Mouse (Mus musculus) cerebellum, adult 2 months (tissue): ENCODE measurements at regions not wholly inside any gene's neighbourhood (a gene's known extent, or its start where the extent isn't known, plus 50 kb on each side); places are given as distances from the start of the nearest gene placed in this dataset.

ENCODE experiments used
- DNase-seq, 2 experiments: peaks; one replicate each; pipeline ENCODE4 v3.0.0; 2021
- H3K27ac ChIP-seq: fragments of 200-500 bp; 2 replicates; pipeline ENCODE4 v1.5.1; 2012; ENCODE audit warnings: low read length, control low read depth, inconsistent platforms; ENCODE audit not compliant: insufficient read depth
- H3K27me3 ChIP-seq: fragments of 200-500 bp; 2 replicates; pipeline ENCODE4 v1.6.1; 2012; ENCODE audit warnings: inconsistent platforms, mild to moderate bottlenecking, low read length, moderate library complexity; ENCODE audit not compliant: control insufficient read depth, insufficient read depth
- H3K4me1 ChIP-seq: fragments of 200-500 bp; 2 replicates; pipeline ENCODE4 v1.6.1; 2011; ENCODE audit warnings: low read length; ENCODE audit not compliant: control insufficient read depth, insufficient read depth
- H3K4me3 ChIP-seq: fragments of 200-500 bp; replicated peaks from 2 replicates; pipeline ENCODE3; 2011; ENCODE audit warnings: mild to moderate bottlenecking, low read depth, low read length, control low read depth; ENCODE audit not compliant: insufficient read depth
- CTCF ChIP-seq: fragments of 200-500 bp; IDR thresholded peaks from 2 replicates; pipeline ENCODE4 v1.5.1; 2011; ENCODE audit warnings: low read depth, mild to moderate bottlenecking, control low read depth, low read length, moderate library complexity, borderline replicate concordance; ENCODE audit not compliant: insufficient read depth
- POLR2A ChIP-seq: fragments of 200-500 bp; IDR thresholded peaks from 2 replicates; pipeline ENCODE4 v1.6.1; 2011; ENCODE audit warnings: low read length, control low read depth, borderline replicate concordance; ENCODE audit not compliant: insufficient read depth
- WGBS: fragments of 180-500 bp; shearing (Covaris S2); methylation state at CpG from one replicate; pipeline ENCODE4 v1.1.7; 2018; 5-methylcytosine and 5-hydroxymethylcytosine counted together

DNA sequence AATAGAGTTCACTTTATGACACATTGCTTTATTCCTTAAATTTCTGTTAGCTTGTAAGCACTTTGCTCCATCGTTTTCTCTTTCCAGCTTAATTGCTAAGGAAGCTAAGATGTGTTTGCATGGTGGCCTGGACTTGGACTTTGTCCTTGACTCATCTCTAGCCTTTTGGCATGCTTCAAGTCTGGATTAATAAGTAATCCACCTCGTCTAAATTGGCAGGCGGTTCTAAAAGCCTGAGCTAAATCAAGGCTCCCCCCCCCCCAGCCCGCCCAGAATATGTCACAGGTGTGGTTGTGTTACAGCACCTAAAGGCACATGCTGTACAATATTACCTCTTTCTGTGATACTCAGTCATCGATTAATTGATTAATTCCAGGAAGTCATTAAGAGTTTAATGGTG lies 94.7 kb upstream of the Slc13a1 start:
- Histone ChIP-seq H3K27ac (no peak overlapping the region), H3K27me3 (no peaks in the 10 kb centered on the region), H3K4me3 (no peak overlapping the region), H3K4me1 (no peaks in the 10 kb centered on the region)
- TF ChIP-seq CTCF (no peak), POLR2A (no peak)
- DNase-seq: no peak
- WGBS: 72% methylated on average over 5 of the region's 5 CpGs

DNA sequence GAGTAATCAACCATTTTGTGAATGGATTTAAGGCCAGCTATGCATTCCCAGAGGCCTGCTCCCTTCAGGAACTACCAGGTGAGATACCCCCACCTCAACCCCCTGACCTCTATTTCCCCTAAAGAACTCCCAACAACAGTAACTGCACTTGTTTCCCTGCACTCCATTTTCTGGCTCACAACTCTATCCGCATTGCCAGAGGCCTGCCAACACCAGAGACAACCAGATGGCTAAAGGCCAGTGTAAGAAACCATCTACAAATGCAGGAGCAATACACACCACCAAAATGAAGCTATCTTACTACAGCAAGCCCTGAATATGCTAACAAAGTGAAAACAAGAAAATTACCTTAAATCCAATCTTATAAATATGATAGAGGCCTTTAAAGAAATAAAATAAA lies 77.7 kb upstream of the Slc13a1 start:
- TF ChIP-seq POLR2A: no peak
- TF ChIP-seq CTCF: no peak
- H3K4me3 ChIP-seq: no peak overlapping the region
- 4% methylated on average over 1 of the region's 1 CpGs for WGBS
- no peak overlapping the region for H3K27ac ChIP-seq
- no peaks in the 10 kb centered on the region for H3K27me3 ChIP-seq
- peak; percentile 68 to 88 for DNase-seq
- H3K4me1 ChIP-seq: no peaks in the 10 kb centered on the region

DNA sequence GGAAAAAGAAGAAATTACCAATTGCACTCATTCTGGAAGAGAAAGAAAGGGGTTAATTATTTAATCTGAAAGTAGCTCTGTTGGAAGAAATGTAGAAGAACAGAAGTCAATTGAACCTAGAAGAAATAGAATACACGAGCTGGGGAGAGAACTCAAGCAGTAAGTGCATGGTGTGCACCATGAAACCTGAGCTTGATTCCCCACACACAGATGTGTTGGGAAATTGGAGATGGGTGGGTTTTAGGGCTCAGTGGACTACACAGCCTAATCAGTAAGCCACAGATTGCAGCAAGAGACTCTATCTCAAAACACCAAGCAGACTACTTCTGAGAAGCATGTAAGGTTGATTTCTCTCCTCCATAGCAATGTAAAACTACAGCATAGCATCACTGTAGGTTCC lies 70.6 kb upstream of the Slc13a1 start:
- no peak for DNase-seq
- H3K27ac ChIP-seq: no peak overlapping the region
- H3K27me3 ChIP-seq: no peaks in the 10 kb centered on the region
- TF ChIP-seq CTCF: no peak
- no peak for TF ChIP-seq POLR2A
- 75% methylated on average over 1 of the region's 1 CpGs for WGBS
- no peak overlapping the region for H3K4me3 ChIP-seq
- H3K4me1 ChIP-seq: peaks cover 5% of the 10 kb centered on the region

DNA sequence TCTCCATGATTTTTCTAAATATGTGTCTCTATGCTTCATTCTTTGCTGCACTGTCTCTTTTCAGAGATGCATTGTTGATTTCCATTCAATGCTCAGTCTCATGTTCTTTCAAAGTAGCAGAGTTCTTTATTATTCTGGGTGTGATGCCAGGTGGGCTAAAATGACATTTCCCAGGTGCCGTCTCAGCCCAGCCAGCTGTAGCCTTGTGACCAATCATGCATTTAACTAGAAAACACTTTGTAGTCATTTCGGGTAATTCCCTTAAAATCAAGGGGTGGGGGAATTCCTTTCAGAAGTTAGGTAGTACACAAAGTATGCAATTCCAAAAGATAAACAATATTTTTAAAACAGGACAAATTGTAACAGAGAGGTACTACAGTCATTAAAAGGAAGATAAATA lies 70.2 kb upstream of the Slc13a1 start:
- DNase-seq: no peak
- TF ChIP-seq CTCF (no peak), POLR2A (no peak)
- H3K4me1 ChIP-seq: peaks cover 8% of the 10 kb centered on the region
- no peak overlapping the region for H3K4me3 ChIP-seq
- no peaks in the 10 kb centered on the region for H3K27me3 ChIP-seq
- WGBS: 78% methylated on average over 2 of the region's 2 CpGs
- H3K27ac ChIP-seq: no peak overlapping the region

DNA sequence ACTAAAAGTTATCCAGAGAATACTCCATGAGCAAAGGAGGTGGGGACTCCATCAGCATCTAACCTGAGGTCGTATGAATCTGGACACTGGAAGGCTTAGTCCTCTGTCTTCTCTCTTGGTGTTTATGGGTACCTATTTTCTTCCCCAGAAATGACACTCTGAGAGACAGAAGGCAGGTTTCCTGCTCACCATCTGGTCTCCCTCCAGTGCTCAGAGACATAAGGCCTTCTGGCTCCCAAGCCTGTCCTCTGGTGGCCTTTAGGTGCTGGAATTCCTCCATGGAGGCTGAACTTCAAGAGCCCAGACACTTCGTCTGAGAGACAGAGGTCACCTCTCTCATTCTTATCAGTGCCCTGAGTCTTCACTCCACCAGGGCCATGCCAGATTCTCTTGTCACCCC lies 65.7 kb upstream of the Slc13a1 start:
- 9% methylated on average over 2 of the region's 2 CpGs for WGBS
- Histone ChIP-seq H3K4me1 (peaks cover 16% of the 10 kb centered on the region), H3K4me3 (no peak overlapping the region), H3K27ac (peak overlapping the region; percentile 73), H3K27me3 (no peaks in the 10 kb centered on the region)
- DNase-seq: peak; percentile 82 to 93
- TF ChIP-seq CTCF (peak; percentile 51; the same call in 1 of the 2 replicates), POLR2A (no peak)

DNA sequence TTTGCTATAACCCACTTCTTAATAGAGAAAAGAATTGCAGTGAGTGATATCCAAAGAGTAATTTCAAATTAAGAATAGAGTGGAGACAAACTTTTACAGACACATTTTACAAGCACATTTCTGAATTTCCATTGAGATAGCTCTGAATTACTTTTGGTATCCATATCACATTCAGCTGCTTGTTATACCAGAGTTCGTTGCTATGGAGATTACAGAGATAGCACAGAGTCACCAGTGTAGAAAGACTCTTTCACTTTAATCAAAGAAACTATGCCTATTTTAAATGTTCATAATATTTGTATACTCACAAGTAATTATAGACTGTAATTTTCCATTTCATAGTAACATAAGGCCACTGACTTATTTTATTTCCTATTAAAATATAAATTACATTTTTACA lies 52.7 kb upstream of the Slc13a1 start:
- Histone ChIP-seq H3K4me3 (no peak overlapping the region), H3K27ac (no peak overlapping the region), H3K27me3 (no peaks in the 10 kb centered on the region), H3K4me1 (no peaks in the 10 kb centered on the region)
- TF ChIP-seq CTCF: no peak
- 86% methylated on average over 1 of the region's 1 CpGs for WGBS
- DNase-seq: no peak

DNA sequence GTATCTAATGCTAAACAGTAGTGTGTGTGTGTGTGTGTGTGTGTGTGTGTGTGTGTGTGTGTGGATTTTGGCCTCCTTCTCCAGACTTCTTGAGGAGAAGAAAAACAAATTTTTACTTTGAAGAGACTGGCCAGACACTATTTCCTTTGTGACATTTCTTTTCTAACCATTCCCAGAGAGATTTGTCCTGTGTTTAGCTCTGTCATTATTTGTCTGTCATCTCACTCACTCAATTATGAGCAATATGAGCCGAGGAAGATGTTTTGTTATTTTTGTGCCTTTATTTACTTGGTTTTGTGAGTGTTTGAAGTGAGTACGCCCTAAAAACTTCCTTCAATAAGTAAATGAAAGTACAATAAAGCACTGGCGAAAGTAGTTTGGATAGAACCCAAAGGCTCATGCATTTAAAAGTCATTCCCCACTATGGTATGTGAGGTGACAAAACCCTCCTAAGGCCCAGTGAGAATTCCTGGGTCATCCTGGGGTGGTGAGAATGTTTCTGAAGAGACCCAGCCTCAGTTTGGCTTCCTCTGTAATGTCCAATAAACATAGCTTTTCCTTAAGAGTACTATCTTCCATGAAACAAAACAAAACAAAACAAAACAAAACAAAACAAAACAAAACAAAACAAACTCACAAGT lies 52.1 kb upstream of the Slc13a1 start:
- H3K4me1 ChIP-seq: no peaks in the 10 kb centered on the region
- H3K27me3 ChIP-seq: no peaks in the 10 kb centered on the region
- H3K27ac ChIP-seq: no peak overlapping the region
- DNase-seq: no peak
- H3K4me3 ChIP-seq: no peak overlapping the region
- WGBS: 77% methylated on average over 3 of the region's 3 CpGs
- TF ChIP-seq POLR2A: no peak
- TF ChIP-seq CTCF: no peak
